Mouse (Mus musculus) adipose tissue, adult 10 weeks (tissue): ENCODE data around the gene Galnt5. TPM values are rescaled to one million over a fixed set of nuclear protein-coding genes. Genes with fewer than 3 reads are reported as not detected.

Experiments
- polyA plus RNA-seq: library from polyadenylated mRNA; stranded (reverse); fragments of 350-450 nt; fragmentation: Illumina TruSeq; extraction: RNeasy Lipid Tissue Mini Kit (QIAGEN cat#74804); gene quantifications from one replicate; pipeline ENCODE4 v1.2.3, GENCODE M21; 2014; ENCODE audit warnings: low read depth, low replicate concordance

Gene Galnt5
- 0.15 TPM for polyA plus RNA-seq

DNA sequence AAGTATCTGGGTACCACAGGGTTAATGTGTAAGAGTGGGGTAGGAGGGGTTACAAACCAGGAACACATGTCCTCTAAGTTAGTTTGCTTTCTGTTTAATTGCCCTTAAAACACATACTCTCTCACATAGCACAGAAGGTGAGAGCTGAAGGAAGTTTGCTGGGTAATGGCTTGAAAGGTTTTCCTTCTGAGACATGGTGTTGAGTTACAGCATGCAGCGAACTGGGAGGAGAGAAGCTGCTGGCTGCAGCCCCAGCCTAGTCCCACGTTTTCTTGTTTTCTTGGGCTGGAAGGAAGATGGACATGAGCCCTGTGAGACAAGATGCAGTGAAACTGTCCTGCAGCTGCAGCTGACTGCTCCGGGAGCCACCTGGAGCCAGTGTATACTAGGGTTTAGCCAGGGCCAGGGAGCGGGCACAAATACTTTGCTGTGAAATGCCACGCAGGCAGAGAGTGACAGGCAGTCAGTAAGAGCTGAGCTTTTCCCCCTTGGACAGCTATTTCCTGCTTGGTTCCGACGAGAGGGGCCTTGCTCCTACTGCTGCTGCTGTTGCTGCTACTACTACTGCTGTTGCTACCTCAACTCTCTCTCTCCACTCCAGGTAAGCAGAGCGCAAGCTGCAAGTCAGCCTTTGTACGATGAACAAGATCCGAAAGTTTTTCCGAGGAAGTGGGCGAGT, at the start of gene Galnt5:
TSS of gene Galnt5 (plus strand) at position 133 of the 679 bp plus-strand sequence.

DNA sequence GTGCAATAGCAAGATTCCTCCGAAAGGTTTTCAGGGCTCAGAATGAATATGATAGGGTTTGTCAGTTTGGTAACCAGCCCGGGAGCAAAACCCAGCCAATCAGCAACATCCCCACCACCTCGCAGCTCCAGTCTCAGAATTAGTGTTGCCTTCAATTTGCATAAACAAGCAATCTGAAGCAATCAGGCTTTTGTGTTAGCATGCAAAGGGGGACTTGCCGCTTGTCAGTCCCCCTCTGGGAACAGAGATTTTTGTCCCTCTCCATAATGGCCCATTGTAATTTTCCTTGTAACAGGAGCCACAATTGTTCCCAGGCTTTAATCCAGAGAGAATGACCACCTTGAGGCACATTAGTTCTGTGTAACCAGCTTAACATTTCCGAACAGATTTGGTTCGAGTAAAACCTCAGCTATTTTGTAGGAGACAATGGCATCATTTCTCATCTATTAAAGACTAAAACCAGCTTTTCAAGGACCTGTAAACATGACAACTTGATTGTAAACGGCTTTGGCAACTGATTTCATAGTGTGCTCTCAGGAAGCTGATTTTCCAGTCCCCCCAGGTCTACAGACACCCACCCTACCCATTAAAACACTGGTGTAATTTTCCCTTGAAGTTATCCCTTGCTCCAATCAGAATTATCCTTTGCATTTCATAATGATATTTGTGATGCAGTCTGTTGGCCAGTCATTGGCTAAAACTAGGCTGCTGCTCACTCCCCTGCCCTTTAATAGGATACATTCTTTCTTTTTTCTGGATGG, 55.3 kb downstream of the Galnt5 start, which contains the start of gene Ermn:
TSS of gene Ermn (minus strand) at position 44 of the 761 bp plus-strand sequence.

Other genes with a start within 250 kb of the Galnt5 start
- not detected for gene Ermn, start 55.0 kb downstream of the Galnt5 start, polyA plus RNA-seq
- gene Cytip, start 197.6 kb downstream of the Galnt5 start, polyA plus RNA-seq = 4.6 TPM